Mouse (Mus musculus) gastrocnemius, postnatal 4 days (tissue): ENCODE results near the gene Zc3h18. TPM values are rescaled to one million over a fixed set of nuclear protein-coding genes. Genes with fewer than 3 reads are reported as not detected.

Experiments used
- DNase-seq, 2 experiments: peaks; one replicate each; pipeline ENCODE4 v3.0.0; 2021 to 2022; ENCODE audit warnings: low spot score in 2 of 2, mixed read lengths in 2 of 2
- total RNA-seq, 2 experiments: library from RNA; stranded (reverse); gene quantifications; 2 replicates each; pipeline ENCODE4 v1.2.3; 2021

Gene Zc3h18
- total RNA-seq, 2 experiments from 2014 or later: 37.2 to 42.8 TPM

- no peak for DNase-seq
Measured at GRCm38 (mm10) chr8:122389357-122389756, 12.9 kb downstream of the Zc3h18 start.

- no peak for DNase-seq
Measured at GRCm38 (mm10) chr8:122390758-122391157, 14.3 kb downstream of the Zc3h18 start.

- DNase-seq: no peak
Measured at GRCm38 (mm10) chr8:122393717-122394116, 17.3 kb downstream of the Zc3h18 start.

DNA sequence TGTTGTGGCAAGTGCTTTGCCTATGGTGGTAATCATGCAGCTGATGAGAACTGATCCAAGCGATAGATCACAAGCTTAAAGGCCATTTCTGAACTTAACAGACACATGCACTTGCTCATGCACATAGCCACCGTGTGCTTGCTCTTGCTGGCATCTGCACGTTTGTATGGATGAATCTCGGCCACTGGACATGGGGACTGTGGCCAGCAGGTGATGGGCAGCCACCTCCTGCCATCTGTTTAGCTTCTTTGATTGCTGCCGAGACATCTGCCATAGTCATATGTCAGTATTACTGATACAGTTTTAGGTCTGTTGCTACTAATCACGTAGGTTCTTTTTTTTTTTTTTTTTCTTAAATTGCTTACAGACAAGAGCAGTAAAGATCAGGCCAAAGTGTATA, 18.9 kb downstream of the Zc3h18 start:
- DNase-seq: no peak

DNA sequence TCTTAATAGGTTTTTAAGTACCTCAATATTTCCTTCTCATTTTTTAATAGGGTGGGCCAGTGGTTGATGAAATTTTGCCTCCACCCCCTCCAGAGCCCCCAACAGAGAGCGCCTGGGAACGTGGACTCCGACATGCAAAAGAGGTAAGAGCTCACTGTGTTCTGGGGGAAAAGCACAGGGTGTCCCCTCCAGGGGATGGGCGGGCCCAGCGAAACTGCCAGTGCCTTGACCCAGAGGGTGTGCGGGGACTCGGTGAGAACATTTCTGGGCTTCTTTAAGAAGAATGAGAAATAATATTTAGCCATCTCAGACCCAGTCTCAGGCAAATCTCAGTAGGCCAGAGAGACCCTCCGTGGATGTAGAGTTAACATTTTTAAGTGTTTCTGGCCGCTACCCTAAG, 21.8 kb downstream of the Zc3h18 start:
- DNase-seq: no peak

GRCm38 (mm10) chr8:122405146-122405805, 28.9 kb downstream of the Zc3h18 start:
- DNase-seq: no peak

DNA sequence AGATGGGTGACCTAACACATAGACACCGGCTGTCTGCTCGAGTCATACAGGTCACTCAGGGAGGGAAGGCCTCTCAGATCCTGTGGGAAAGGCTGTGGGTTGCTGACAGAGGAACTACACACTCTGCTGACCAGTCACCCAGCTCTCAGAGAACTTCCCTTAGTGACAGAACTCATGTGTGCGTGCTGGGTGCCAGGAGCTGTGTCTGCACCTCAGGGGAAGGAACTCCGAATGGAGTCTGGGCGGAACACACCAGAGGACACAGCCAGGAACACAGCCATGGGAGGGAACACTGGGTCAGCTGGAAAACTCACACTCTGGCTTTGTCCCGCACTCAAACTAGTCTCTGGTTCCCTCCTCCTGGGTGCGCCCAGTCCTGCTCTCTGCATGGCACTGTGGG, 31.3 kb downstream of the Zc3h18 start:
- DNase-seq: no peak

- DNase-seq: no peak
Measured at GRCm38 (mm10) chr8:122414311-122414710, 37.9 kb downstream of the Zc3h18 start.

- no peak for DNase-seq
Measured at GRCm38 (mm10) chr8:122415554-122415953, 39.1 kb downstream of the Zc3h18 start.

DNA sequence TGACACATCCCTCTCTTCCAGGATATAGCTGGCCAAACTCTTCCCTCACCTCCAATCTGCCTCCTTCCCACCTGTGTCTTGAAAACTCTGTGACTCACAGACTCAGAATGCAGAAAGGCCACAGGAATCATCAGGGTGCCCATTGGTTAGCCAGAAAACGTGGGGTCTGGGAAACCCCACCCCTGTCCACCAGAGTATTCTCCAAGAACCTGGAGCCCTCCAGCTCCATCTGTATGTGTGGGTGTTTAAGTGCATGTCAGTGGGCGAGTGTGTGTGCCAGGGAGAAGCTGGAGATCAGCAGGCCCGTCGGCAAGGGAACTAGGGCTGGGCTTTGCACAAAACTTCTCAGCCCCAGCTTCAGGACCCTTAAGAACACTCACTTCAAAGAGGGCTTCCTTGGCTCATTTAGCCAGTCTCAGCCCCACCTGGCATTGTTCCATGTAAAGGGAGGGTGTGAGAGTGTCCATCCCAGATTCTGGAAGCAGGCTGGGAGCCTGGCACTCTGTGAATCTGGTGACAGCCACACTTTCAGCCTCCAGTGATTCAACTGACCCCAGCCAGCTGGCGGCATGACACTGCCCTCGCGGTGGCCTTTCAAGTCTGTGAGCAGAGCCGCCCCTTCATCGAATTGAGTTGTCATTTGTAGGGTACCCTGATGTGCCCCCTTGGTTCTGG, 43.6 kb downstream of the Zc3h18 start:
- DNase-seq: peak; percentile 12 to 16

DNA sequence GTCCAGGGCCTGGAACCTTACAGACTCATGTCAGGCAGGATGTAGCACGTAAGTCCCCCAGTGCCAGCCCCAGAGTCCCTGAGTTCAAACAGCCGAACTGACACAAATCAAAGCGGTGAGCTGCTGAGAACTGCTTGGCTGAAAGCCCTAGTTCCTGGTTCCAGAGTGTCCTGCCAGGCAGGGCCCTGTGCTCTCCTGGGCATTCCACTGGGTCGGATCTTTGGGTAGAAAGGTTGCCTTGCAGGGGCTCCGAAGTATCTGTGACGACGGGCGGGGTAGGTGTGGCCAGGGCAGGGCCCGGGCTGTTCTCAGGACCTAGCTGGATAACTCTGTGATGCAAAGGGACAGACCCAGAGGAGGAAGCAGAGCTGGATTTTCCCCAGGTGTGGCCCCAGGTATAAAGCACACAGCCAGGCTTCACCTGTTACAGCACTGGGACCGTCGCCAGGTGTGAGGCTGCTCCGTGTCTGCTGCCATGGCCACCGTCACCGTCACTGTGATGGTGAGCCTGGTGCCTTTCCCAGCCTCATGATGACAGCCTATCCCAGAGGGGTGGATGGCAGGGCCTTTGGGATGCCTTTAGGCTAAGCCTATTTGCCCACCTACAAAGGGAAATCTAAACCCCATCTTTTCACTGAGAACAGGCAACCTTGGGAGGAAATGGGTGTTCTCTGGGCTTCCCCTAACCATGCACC, 45.1 kb downstream of the Zc3h18 start, which contains the start of gene Il17c:
Gene Il17c (plus strand): TSS at position 645 of the 695 bp plus-strand sequence.
- peak; percentile 16 to 20 for DNase-seq

DNA sequence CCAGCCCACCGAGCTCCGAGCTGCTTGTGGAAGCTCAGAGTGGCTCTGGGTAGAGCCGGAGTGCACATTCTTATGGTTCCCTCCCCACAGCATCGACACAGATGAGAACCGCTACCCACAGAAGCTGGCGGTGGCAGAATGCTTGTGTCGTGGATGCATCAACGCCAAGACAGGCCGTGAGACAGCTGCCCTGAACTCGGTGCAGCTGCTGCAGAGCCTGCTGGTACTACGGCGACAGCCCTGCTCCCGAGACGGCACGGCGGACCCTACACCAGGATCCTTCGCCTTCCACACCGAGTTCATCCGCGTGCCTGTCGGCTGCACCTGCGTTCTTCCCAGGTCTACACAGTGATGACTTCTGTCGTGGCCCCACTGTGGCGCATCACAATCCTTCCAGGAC, 46.8 kb downstream of the Zc3h18 start:
- peak; percentile 14 to 16 for DNase-seq

GRCm38 (mm10) chr8:122423659-122424058, 47.2 kb downstream of the Zc3h18 start:
- DNase-seq: peak; percentile 20 to 66

- peak in 1 of 2 experiments; percentile 20 for DNase-seq
Measured at GRCm38 (mm10) chr8:122426145-122426544, 49.7 kb downstream of the Zc3h18 start.

- DNase-seq: no peak
Measured at GRCm38 (mm10) chr8:122427607-122428006, 51.2 kb downstream of the Zc3h18 start.

DNA sequence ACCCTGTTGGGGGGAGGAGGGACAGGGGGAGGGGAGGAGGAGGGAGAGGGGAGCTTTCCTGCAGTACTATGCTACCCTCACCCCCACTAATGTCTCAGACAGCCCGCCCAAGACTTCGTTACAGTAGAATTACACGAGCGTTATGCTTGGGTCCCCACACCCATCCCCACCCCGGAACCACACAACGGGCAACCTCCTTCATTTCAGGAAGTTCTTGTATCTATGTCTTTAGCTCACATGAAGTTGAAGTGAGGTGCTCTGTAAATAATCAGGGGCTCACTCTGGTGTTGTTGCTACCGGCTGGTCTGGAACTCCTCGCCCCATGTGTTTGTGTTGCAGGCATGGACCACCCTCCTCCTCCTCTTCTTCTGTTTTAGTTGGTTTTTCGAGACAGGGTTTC, 51.8 kb downstream of the Zc3h18 start:
- no peak for DNase-seq

- peak in 1 of 2 experiments; percentile 17 for DNase-seq
Measured at GRCm38 (mm10) chr8:122430058-122430636, 53.7 kb downstream of the Zc3h18 start.

DNA sequence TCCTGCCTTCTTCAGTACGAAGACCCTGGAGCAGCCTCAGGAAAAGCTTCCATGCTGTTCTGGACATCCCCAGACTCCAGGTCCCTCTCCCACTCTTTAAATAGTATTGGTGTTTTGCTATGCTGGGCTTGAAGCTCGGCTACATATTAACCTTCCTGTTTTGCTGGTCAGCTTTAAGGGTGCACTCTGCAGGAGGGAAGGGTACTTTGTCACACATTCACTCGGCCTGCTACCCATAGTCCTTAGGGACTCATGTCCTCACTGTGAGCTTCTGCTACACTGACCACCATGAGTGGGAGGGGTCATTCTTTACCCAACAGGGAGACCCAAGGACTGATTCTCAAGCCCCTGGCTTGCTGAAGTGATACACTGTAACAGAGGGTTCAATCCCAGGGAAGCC, 54.2 kb downstream of the Zc3h18 start:
- DNase-seq: no peak

GRCm38 (mm10) chr8:122431694-122432442, 55.5 kb downstream of the Zc3h18 start:
- DNase-seq: peak in 1 of 2 experiments; percentile 42

DNA sequence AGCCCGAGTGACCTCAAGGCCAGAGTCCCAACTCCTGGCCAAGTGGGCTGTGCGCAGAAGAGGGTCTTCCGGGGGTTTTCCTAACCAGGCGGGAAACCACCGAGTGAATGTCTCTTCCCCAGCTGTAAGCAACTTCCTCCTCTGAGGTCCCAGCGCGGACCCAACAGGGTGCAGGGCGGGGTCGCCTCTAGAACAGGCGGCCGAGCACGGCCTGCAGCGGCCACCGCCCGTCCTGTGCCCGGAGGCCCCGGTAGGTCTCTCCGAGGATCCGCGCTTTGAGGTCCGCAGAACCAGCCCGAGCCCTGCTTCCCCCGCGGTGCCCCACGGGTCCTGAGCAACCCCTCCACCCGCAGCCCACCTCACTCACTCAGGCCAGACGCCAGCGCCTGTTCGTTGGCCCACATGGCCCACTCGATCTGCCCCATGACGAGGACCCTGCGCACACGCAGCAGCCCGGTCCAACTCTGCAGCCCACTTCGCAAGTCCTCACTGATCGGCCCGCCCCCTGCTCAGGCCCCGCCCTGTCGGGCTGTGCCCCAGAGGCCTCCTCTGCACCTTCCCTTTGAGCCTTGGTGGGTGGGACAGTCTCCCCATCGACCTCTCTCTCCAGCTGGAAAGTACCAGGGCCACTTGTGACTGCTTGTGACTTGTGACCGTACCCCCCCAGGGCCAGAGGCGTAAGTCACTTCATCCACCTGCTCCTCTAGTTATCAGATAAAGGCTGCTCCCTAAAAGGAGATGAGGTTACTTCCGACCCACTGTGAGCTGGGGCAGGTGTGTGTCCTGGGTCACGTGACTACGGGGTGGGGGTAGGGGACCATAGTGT, 56.2 kb downstream of the Zc3h18 start, which contains the start of gene Cyba:
Gene Cyba (minus strand): TSS at position 488 of the 826 bp plus-strand sequence.
- DNase-seq: peak; percentile 55 to 75
